Mouse (Mus musculus) embryonic fibroblast, embryonic 13.5 days (primary cell): ENCODE results near the gene Ier5l. TPM values are rescaled to one million over a fixed set of nuclear protein-coding genes. Genes with fewer than 3 reads are reported as not detected.

Source experiments
- H3K27ac ChIP-seq: 2 replicates; pipeline ENCODE4 v1.5.1; 2012; ENCODE audit warnings: low read length, control low read depth, inconsistent platforms; ENCODE audit not compliant: insufficient read depth
- H3K4me1 ChIP-seq: 2 replicates; pipeline ENCODE4 v1.6.1; 2011; ENCODE audit warnings: low read length; ENCODE audit not compliant: control insufficient read depth, insufficient read depth
- H3K4me3 ChIP-seq: 2 replicates; pipeline ENCODE4 v1.5.1; 2011; ENCODE audit warnings: mild to moderate bottlenecking, control low read depth, low read length; ENCODE audit not compliant: insufficient read depth
- CTCF ChIP-seq: IDR thresholded peaks from 2 replicates; pipeline ENCODE4 v1.5.1; 2011; ENCODE audit warnings: mild to moderate bottlenecking, control low read depth, low read length, moderate library complexity, borderline replicate concordance; ENCODE audit not compliant: insufficient read depth
- POLR2A ChIP-seq: IDR thresholded peaks from 2 replicates; pipeline ENCODE4 v1.6.1; 2011; ENCODE audit warnings: low read depth, mild to moderate bottlenecking, control low read depth, low read length, moderate library complexity
- polyA plus RNA-seq: library from polyadenylated mRNA; stranded (reverse); fragments of >200 nt; gene quantifications from 2 replicates; pipeline ENCODE4 v1.2.4, GENCODE M21; 2011; ENCODE audit warnings: low read depth; ENCODE audit not compliant: missing spikeins, insufficient read length

Ier5l gene
- polyA plus RNA-seq, 1 experiment = 18.1 TPM

DNA sequence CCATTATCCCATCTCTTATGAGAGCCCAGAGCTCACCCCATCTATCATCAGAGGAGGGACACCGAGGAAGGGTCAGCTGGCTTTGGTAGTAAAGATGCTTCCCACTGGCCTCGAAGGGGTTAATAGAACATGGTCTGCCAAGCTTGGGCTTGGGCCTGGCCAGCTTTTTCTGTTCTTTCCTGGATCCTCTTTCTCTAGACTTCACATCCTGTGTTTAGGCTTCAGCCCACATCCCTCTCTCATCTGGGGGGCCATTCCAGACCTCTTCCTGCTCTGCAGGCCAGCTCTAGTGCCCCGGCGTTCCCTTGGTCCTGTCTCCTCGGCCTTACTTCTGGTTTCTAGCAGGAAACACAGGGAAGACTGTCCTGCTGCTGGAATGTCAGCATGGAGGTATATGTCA lies 30.0 kb downstream of the Ier5l start:
- Histone ChIP-seq H3K4me3 (no peak overlapping the region), H3K4me1 (peaks cover 44% of the 10 kb centered on the region), H3K27ac (0 out of 2 replicates have a peak overlapping the region, but pooled peaks have one; percentile 4)
- TF ChIP-seq POLR2A (no peak), CTCF (no peak)

DNA sequence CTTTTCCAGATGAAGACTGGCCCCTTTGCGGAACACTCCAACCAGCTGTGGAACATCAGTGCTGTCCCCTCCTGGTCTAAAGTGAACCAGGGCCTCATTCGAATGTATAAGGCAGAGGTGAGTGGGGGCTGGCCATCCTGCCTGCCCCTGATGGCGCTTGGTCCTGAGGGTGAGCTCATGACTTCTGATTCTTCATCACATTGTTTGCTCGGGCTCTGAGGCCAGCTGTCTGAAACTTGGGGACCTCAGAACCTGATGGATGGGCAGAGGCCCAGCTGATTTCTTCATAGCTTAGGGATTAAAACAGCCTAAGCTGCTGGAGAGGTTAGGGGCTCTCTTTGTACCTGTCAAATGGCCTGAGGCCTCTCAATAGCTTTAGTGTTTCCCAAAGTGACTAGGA lies 30.7 kb downstream of the Ier5l start:
- Histone ChIP-seq H3K4me1 (peaks cover 44% of the 10 kb centered on the region), H3K27ac (peak overlapping the region; percentile 99), H3K4me3 (no peak overlapping the region)
- no peak for TF ChIP-seq CTCF
- TF ChIP-seq POLR2A = no peak

DNA sequence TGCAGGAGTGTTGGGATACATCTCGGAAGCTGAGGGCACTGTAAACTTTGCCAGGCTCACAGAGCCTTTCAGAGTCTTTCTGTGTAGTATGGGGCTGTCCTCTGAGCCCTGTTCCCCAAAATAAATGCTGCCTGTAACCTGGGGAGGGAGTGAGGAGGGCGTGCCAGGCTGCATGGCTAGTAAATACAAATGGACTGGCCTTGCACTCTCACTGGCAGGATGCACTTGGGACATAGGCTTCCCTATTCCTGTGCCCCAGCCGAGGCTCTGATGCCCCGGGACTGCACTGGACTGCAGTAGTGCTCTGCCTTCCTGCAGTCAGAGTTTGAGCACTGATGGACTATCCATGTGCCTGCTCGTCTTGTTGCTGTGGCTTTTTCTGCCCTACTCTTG lies 31.5 kb downstream of the Ier5l start:
- Histone ChIP-seq H3K4me3 (no peak overlapping the region), H3K27ac (peak overlapping the region; percentile 99)
- no peak for TF ChIP-seq POLR2A
- no peak for TF ChIP-seq CTCF

DNA sequence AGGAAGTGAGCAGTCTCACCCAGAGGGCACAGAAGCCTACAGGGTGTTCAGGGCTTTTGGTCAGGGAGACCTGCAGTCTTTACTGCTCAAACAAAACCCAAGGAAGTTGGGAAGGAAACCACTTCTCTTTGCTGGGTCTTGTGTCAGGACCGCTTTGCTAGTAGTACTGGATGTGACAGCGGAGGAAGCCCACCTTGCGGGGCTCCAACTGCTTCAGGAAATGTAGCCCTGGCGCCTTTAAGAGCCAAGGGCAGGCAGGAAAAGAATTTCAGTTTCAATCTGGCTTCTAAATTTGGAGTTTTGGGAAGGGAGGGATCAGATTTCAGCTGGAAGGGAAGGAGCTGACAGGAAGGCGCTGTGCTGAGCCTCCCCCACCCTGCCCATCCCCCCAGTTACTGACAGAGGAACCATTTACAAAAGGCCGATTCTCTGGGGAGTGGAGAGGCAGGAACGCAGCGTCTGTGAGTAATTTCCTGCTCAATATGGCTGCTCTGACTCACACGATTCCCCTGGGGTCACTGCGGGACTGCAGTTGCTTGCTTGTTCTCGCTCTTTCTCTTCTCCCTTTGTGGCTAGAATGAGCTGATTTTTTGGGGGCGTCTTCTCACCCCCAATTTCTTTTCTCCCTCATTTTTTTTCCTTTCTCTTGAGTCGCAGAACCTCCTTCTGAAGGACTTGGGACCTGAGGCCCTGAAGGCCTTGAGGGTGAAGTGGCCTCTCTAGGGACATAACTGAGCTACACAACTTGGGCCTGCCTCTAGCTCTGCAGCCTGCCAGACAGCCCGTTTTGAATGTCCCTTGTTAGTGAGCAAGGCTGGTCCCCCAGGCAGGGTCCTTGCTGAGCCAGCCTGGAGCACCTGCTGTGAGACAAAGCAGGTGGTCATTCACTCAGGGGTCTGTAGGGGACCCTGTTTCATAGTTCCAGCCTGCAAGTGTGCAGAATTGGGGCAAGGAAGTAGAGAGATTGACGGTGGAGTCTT lies 32.2 kb downstream of the Ier5l start:
- Histone ChIP-seq H3K27ac (peak overlapping the region; percentile 99), H3K4me3 (no peak overlapping the region), H3K4me1 (peaks cover 44% of the 10 kb centered on the region)
- TF ChIP-seq CTCF (no peak), POLR2A (peak; percentile 41)

More for the DNA sequence above, 31.5 kb downstream of the Ier5l start:
- peaks cover 44% of the 10 kb centered on the region for H3K4me1 ChIP-seq

DNA sequence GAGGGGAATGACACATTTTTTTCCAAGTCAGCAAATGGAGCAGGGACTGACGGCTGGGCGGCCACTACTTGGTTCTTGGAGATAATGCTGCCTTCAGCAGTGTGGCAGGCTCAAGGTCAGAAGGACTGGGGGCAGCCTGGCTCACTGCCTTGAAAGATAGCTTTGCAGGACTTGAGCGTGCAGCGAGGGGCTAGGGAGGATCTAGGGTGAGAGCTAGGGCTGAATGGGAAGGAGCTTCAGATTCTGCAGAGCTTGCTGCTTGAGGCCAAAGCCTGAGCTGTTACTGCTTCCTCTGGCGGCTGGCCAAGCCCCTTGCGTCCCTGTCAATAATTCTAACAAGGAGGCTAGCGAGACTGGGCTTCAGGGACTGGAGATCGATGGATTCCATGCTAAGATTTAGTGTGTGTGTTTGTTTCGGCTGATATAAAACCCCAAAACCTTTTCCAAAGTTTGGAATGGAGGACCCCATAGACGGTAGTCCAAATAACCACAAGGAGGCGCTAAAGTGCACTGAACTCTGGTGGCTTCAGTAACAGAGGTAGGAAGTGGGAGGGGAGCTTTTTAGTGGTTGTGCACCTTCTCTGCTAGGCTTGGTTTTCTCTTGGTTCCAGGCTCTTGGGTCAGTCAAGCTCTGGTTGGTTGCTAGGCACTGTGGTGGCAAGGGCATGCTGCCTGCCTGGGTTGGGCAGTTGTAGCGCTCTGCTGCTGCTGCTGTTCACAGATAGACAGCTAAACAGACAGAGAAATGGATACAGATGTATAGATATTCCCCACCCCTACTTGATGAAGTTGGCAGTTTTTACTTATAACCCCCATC lies 33.1 kb downstream of the Ier5l start:
- TF ChIP-seq POLR2A (peak; percentile 68), CTCF (no peak)
- peak overlapping the region; percentile 99 for H3K27ac ChIP-seq
- no peak overlapping the region for H3K4me3 ChIP-seq
- peaks cover 45% of the 10 kb centered on the region for H3K4me1 ChIP-seq

DNA sequence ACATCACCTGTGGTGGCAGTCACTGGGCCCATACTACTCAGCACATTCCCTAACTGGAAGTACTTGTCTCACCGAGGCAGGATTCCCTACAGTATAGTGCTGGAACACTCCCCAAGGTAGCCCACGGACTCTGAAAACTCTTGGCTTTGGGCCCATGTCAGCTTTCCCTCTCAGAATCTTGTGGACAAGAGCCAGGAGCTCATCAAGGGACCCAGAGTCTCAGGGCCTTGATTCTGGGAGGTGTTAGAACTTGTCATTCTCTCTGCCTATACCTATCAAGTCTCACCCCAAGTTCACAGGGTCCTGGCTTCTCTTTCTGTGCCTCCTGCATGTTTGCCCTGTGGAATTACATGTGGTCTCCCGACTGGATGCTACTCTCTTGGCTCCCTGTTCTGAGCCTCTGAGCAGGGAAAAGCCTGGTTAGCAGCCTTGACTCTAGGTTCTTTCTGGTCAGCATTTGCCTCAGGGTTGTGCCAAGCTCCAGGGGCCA lies 33.8 kb downstream of the Ier5l start:
- TF ChIP-seq CTCF (no peak), POLR2A (no peak)
- Histone ChIP-seq H3K4me1 (peaks cover 41% of the 10 kb centered on the region), H3K4me3 (no peak overlapping the region), H3K27ac (peak overlapping the region; percentile 99)

DNA sequence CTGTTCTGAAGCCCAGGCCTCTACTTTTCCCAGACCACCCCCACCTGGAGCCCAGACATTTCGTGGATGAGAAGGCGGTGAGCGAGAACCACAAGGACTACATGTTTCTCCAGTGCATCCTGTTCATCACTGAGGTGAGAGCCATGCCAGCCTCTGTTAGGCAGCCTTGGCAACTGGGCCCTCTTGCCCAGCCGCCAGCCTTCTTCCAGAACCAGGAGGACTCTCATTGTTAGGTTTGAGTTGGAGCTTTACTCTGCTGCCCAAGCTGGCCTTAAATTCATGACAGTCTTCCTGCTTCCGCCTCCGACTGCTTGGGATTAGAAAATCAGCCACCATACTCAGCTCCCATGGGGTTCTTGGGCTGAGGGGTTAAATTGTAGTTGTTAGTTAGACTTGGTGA lies 34.4 kb downstream of the Ier5l start:
- Histone ChIP-seq H3K4me1 (peaks cover 41% of the 10 kb centered on the region), H3K27ac (peak overlapping the region; percentile 99)
- TF ChIP-seq POLR2A (no peak), CTCF (no peak)

DNA sequence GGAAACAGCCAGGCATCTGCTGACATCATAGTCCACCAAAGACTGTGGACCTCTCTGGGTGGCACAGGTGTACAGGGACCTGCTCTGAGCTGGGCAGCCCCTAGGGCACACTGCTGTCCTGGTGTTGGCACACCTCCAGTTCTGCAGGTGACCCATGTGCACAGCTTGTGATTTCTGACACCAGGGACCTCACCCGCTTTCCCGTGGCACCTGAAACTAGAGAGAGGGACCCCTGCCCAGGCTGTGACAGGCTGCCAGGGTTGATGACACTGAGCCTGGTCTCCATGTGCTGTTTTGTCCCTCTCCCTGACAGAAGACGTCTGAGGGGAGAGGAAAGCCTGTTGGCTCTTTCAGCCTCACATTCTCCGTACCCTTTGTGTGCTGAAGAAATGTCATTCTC lies 36.2 kb downstream of the Ier5l start:
- Histone ChIP-seq H3K27ac (no peak overlapping the region), H3K4me1 (peaks cover 33% of the 10 kb centered on the region), H3K4me3 (no peak overlapping the region)
- TF ChIP-seq POLR2A (no peak), CTCF (no peak)

More for the DNA sequence above, 34.4 kb downstream of the Ier5l start:
- H3K4me3 ChIP-seq = no peak overlapping the region

DNA sequence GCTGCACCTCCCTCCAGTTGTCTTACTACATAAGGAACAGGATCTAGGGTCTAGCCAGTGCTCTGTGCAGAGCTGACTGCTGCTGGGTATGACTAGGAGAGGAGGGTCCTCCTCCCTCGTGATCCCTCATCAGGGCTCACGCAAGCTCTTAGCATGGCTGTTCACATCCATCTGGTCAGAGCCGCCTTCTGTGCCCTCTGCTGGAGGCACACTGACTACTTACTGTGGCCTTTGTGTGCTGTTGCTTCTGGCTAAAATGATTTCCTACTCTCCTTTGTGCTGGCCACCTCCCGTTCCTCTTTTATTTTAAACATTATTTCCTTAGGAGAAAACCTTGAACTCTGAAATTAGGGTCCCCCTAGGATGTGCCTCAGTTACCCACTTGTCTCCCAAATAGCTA lies 37.2 kb downstream of the Ier5l start:
- no peak for TF ChIP-seq POLR2A
- TF ChIP-seq CTCF = no peak
- H3K27ac ChIP-seq = no peak overlapping the region
- no peak overlapping the region for H3K4me3 ChIP-seq
- H3K4me1 ChIP-seq = peaks cover 24% of the 10 kb centered on the region
